Mouse (Mus musculus): ENCODE results near the gene Sart1. TPM values are rescaled to one million over a fixed set of nuclear protein-coding genes. Genes with fewer than 3 reads are reported as not detected.
"Not testable (repeated sequence)": the region's sequence is repeated elsewhere in the genome, so short reads cannot be mapped to it uniquely, and the experiment has no call there.

Gene Sart1
- total RNA-seq, 2 experiments from 2014 or later = 80.1 to 97.5 TPM

GRCm38 (mm10) chr19:5419630-5420029 is 31.1 kb upstream of the Sart1 start:
- intact Hi-C loops (cut with DNase I) = no loop called here

GRCm38 (mm10) chr19:5418750-5419466 is 30.4 kb upstream of the Sart1 start:
- intact Hi-C loops (cut with DNase I) = no loop called here

More at GRCm38 (mm10) chr19:5419630-5420029, 31.1 kb upstream of the Sart1 start:
- DNase-seq (ENCODE audit: extremely low spot score in 1 of 2, low spot score in 2 of 2) = no peak

GRCm38 (mm10) chr19:5414534-5414957 is 26.0 kb upstream of the Sart1 start:
- intact Hi-C loops (cut with DNase I) = no loop called here
- no peak for DNase-seq (ENCODE audit: extremely low spot score in 1 of 2, low spot score in 2 of 2)

More at GRCm38 (mm10) chr19:5418750-5419466, 30.4 kb upstream of the Sart1 start:
- no peak for DNase-seq (ENCODE audit: extremely low spot score in 1 of 2, low spot score in 2 of 2)

DNA sequence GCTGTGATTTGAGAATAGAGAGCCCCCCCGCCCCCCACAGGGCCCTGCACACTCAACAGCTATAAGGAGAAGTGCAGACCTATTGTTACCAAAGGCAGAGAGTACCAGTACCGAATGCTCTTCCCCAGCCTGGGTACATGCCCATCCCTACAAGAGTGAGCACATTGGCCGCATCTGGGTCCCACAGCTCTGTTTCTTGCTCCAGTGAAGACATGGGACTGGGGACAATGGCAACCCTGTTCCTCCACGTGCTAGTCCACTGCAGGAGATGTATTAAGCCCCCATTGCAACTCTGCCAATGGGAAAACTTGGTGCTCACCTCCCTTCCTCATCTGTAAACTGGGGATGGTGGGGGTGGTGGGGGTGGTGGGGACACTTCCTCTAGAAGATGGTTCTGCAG is 25.3 kb upstream of the Sart1 start:
- DNase-seq (ENCODE audit: extremely low spot score in 1 of 2, low spot score in 2 of 2) = no peak
- intact Hi-C loops (cut with DNase I) = no loop called here

GRCm38 (mm10) chr19:5411961-5412360 is 23.5 kb upstream of the Sart1 start:
- DNase-seq (ENCODE audit: extremely low spot score in 1 of 2, low spot score in 2 of 2) = no peak
- intact Hi-C loops (cut with DNase I) = no loop called here

- intact Hi-C loops (cut with DNase I) = no loop called here
- no peak for DNase-seq (ENCODE audit: extremely low spot score in 1 of 2, low spot score in 2 of 2)
These were observed 22.1 kb upstream of the Sart1 start for GRCm38 (mm10) chr19:5410641-5411040.

DNA sequence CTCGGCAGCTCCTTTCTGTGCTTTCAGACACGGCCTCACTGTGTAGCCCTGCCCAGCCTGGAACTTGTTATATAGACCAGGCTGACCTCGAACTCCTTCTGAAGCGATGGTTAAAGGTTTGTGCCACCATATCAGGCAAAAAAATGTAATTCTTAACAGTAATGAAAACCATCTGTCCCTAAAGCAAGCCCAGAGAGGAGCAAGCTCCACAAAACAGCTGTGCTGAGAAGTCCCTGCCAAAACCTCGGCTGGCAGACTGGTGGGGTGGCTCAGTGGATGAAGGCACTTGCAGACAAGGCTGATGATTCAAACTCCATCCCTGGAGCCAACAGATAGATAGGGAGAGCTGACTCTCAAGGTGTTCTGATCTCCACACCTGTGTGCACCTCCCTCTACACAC is 20.6 kb upstream of the Sart1 start:
- DNase-seq (ENCODE audit: extremely low spot score in 1 of 2, low spot score in 2 of 2) = no peak
- intact Hi-C loops (cut with DNase I) = no loop called here

DNA sequence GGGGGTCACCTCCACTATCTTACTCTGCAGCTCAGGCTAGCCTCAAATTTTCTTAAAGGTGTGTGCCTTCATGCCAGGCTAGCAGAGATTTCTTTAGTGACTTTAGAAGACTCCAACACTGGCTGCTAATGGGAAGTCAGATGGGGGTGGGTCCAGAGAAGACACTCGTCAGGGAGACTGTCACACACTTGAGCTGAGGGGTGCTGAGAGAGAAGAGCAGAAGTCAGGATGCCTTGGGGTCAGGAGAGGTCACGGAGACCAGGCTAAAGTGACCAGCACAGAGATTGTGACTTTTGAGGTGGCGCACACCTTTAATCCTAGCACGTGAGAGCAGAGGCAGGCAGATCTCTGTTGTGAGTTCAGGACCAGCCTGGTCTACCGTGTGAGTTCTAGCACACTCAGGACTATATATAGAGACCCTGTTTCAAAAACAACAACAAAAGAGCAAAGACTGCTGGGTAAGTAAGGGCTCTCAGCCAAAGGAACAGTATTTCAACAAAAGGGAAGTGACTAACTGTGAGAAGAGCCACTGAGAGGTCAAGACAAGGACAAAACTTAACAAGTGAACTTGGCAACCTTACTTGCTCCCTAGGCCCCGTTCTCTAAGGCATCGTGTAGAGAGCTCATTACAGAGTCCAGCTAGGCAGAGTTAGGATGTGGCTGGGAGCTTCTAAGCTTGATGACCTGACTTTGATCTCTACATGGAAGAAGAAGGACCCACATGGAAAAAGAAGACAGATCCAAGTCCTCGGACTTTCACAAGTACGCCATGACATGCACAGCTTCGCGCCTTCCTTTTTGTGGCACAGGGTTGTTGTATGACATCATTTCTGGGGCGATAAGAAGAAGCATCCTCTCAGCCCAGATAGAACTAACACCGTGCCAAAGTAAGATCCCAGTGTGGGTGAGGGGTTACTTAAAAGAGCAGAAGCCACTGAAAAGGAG is 19.8 kb upstream of the Sart1 start:
- DNase-seq (ENCODE audit: extremely low spot score in 1 of 2, low spot score in 2 of 2) = no peak
- intact Hi-C loops (cut with DNase I) = no loop called here

DNA sequence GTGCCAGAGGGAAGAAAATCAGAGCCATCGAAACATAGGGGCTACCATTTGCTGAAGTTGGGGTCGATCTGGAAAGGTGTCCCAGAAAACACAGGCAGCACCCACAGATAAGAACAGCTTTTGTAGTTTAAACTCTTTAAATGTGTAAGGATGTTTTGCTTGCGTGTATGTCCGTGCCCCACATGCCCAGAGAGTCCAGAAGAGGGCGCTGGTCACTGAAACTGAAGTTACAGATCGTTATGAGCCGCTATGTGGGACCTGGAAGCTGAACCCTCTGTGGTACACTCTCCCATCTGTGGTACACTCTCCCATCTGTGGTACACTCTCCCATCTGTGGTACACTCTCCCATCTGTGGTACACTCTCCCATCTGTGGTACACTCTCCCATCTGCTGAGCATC is 18.6 kb upstream of the Sart1 start:
- intact Hi-C loops (cut with DNase I) = no loop called here
- peak in 1 of 2 experiments; percentile 65 for DNase-seq (ENCODE audit: extremely low spot score in 1 of 2, low spot score in 2 of 2)

DNA sequence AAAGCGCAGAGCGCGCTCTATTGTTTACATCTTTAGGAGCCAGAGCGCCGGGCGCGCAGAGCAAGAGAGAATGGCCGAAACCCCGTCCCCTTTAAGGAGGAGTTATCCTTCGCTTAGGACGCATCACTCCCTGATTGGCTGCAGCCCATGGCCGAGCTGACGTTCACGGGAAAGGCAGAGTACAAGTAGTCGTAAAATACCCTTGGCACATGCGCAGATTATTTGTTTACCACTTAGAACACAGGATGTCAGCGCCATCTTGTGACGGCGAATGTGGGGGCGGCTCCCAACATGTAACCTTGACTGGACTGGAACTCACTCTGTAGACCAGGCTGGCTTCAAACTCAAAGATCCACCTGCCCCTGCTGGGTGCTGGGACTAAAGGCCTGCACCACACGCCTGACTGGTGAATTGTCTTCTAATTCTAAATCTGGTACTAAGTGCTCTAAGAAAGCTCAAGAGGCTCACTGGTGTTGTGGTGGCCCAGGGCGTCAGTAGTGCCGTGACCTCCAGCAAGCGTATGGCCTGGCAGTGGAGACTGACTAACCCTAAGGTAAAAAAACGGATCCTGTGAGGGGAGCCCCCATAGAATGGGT is 18.1 kb upstream of the Sart1 start:
- DNase-seq (ENCODE audit: extremely low spot score in 1 of 2, low spot score in 2 of 2); intact Hi-C loops (cut with DNase I): not testable (repeated sequence)

GRCm38 (mm10) chr19:5405924-5406323 is 17.4 kb upstream of the Sart1 start:
- no peak for DNase-seq (ENCODE audit: extremely low spot score in 1 of 2, low spot score in 2 of 2)
- intact Hi-C loops (cut with DNase I) = no loop called here

DNA sequence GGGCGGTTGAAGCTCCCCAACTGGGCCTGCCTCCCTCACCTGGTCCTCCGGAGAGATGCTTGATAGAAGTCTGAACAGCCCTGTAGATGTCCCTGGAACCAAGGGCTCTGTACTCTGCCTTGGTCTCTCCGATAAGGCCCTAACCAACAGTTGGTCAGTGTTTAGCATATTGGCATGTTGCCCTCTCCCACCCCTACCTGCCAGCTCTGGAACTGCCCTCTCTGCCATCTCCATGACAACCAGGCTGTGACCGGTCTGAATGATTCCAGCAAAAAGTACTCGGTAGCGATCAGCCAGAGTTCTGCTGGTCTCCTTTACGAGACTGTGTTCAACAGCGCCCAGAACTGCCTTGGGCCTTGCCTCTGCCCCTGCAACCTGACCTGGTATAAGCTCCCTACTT is 13.8 kb upstream of the Sart1 start, which contains the start of gene Tsga10ip:
TSS of gene Tsga10ip (minus strand) at position 234 of the 400 bp plus-strand sequence.
- DNase-seq (ENCODE audit: extremely low spot score in 1 of 2, low spot score in 2 of 2) = no peak
- intact Hi-C loops (cut with DNase I) = no loop called here

- intact Hi-C loops (cut with DNase I); DNase-seq (ENCODE audit: extremely low spot score in 1 of 2, low spot score in 2 of 2): not testable (repeated sequence)
These were observed 12.6 kb upstream of the Sart1 start for GRCm38 (mm10) chr19:5401073-5401472.

- no peak for DNase-seq (ENCODE audit: extremely low spot score in 1 of 2, low spot score in 2 of 2)
- intact Hi-C loops (cut with DNase I) = no loop called here
These were observed 6.9 kb upstream of the Sart1 start for GRCm38 (mm10) chr19:5395371-5395770.

DNA sequence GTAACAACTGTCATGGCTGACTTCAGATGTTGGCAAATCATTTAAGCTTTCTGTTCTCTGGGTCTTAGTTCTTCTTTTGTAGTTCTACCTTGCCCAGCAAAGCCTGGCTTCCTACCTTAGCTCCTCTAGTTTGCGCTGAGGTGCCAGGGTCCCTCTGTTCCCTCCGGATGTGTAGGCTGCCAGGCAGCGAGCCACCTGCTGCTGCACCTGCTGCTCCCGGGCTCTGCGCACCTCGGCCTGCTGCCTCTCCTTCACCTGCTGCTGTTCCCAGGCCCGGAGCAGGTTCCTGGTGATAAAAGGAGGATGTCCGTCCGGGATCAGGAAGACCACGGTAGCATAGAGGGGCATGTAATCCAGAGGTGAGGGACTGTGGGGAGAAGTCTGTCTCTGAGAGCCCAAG is 5.7 kb upstream of the Sart1 start:
- intact Hi-C loops (cut with DNase I) = no loop called here

DNA sequence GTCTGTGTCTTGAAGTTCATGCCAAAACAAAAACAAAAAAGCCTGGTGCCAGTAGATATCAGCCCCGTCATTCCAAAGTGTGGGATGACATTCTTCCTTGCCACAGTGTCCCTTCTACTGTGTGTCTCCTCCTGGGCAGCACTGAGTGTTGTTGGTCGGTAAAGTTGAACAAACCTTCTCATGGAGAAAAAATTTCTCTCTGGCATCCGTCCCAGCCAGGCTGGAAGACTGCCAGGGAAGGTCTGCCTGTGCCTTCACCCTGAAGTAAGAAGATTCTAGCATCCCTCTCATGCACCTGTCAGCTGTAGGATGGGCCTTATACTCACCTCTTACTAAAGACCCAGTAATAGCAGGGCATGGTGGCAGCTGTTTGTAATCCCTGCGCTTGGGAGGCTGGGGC is 4.4 kb upstream of the Sart1 start:
- intact Hi-C loops (cut with DNase I) = no loop called here
- peak in 1 of 2 experiments; percentile 63 for DNase-seq (ENCODE audit: extremely low spot score in 1 of 2, low spot score in 2 of 2)

More for the DNA sequence above, 5.7 kb upstream of the Sart1 start:
- no peak for DNase-seq (ENCODE audit: extremely low spot score in 1 of 2, low spot score in 2 of 2)

GRCm38 (mm10) chr19:5390416-5390815 is 1.9 kb upstream of the Sart1 start:
- intact Hi-C loops (cut with DNase I) = no loop called here
- DNase-seq (ENCODE audit: extremely low spot score in 1 of 2, low spot score in 2 of 2) = no peak

DNA sequence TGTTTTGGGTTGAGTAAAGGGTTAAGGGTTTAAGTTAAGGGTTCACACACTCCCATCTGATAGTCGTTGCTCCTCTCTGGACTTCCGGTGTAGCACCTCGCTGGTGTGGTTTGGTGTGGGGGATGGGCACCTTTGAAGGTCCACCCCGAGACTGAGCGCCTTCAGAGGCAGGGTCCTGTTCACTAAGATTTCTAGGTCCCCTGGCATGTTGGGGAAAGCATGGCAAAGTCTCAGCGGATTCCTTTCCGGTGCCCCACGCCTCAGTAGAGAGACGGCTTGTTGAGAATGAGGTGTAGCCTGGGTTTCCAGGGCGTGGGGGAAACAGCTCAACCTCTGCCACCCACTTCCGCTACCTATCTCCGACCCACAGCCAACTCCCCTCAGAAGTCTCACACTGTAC is 1.1 kb upstream of the Sart1 start:
- DNase-seq (ENCODE audit: extremely low spot score in 1 of 2, low spot score in 2 of 2) = no peak
- intact Hi-C loops (cut with DNase I) = loop anchor here (2.0 kb wide), 1 partner anchor 23 kb away; the partner anchor contains the start of genes Banf1 and Eif1ad

GRCm38 (mm10) chr19:5388011-5388441 is 477 bp downstream of the Sart1 start:
- intact Hi-C loops (cut with DNase I) = loop anchor here (2.0 kb wide), 1 partner anchor 21 kb away; the partner anchor contains the start of genes Banf1 and Eif1ad
- peak in 1 of 2 experiments; percentile 67 for DNase-seq (ENCODE audit: extremely low spot score in 1 of 2, low spot score in 2 of 2)
